Comparison of ENCODE assay signal across 11 mouse cellular contexts in the genomic region with DNA sequence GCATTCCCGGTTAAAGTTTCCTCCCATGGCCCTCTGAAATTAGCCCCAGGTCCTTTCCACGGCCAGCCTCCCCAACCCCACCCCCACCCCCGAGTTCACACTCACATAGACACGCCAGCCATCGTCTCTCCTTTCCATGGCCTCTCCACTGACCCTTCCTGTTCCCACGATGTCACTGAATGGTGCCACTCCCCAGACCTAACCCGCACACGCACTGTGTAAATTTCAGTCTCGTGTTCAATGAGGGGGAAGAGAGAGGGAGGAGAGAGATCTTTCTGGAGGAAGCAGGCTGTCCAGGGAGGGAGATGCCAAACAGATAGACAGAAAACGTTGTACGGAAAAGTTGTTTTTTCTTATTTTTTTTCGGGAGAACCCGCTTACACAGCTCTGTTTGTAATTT. TPM values are rescaled to one million over a fixed set of nuclear protein-coding genes. Genes with fewer than 3 reads are reported as not detected.
A peak's percentile ranks its signal among the peaks of the same experiment; 100 is the strongest.
DNase-seq lines count a peak whose midpoint lies in the region; ATAC-seq and TF ChIP-seq lines count a peak whose summit lies in the region.
"Had no signal": no experiment of that assay in that cellular context is flagged by ENCODE, and none has a peak within 500 bp of the region (broad histone marks: within the 10 kb centered on the region; RNA-seq: fewer than 3 reads in every experiment).

No protein-coding gene starts in this region.

- H3K9ac ChIP-seq in kidney, postnatal 0 days (ENCODE audit: low read depth, low read length): no peak overlapping the region
- H3K9ac ChIP-seq in forebrain, embryonic 12.5 days: no peak overlapping the region
- peak overlapping the region; percentile 51; the same call in 1 of the 2 replicates for H3K9ac ChIP-seq in hindbrain, embryonic 12.5 days
- 0 out of 2 replicates have a peak overlapping the region, but pooled peaks have one; percentile 21 for H3K9ac ChIP-seq in neural tube, embryonic 12.5 days
- H3K9ac ChIP-seq: stomach, embryonic 15.5 days had no signal

- no peak overlapping the region for H3K4me3 ChIP-seq in kidney, postnatal 0 days (replicated peaks; ENCODE audit: low read depth, low read length)
- peak overlapping the region; percentile 8; the same call in 1 of the 2 replicates for H3K4me3 ChIP-seq in forebrain, embryonic 12.5 days (replicated peaks)
- no peak overlapping the region for H3K4me3 ChIP-seq in hindbrain, embryonic 12.5 days
- peak overlapping the region; percentile 16 for H3K4me3 ChIP-seq in neural tube, embryonic 12.5 days

- 22% methylated on average over 13 of the region's 13 CpGs for WGBS in kidney, postnatal 0 days
- 17% methylated on average over 13 of the region's 13 CpGs for WGBS in forebrain, embryonic 12.5 days
- WGBS in hindbrain, embryonic 12.5 days: 15% methylated on average over 13 of the region's 13 CpGs
- WGBS in neural tube, embryonic 12.5 days: 14% methylated on average over 13 of the region's 13 CpGs

- H3K27ac ChIP-seq in kidney, postnatal 0 days: no peak overlapping the region
- H3K27ac ChIP-seq in forebrain, embryonic 12.5 days: 0 out of 2 replicates have a peak overlapping the region, but pooled peaks have one; percentile 31
- peak overlapping the region; percentile 52; the same call in 1 of the 2 replicates for H3K27ac ChIP-seq in hindbrain, embryonic 12.5 days
- no peak overlapping the region; the same call in 1 of the 2 replicates for H3K27ac ChIP-seq in neural tube, embryonic 12.5 days
- H3K27ac ChIP-seq: stomach, embryonic 15.5 days had no signal

- H3K4me2 ChIP-seq in kidney, postnatal 0 days (ENCODE audit: low read length): peak overlapping the region; percentile 79; the same call in 1 of the 2 replicates
- peak overlapping the region; percentile 36 for H3K4me2 ChIP-seq in forebrain, embryonic 12.5 days
- H3K4me2 ChIP-seq in hindbrain, embryonic 12.5 days (replicated peaks): peak overlapping the region; percentile 36
- H3K4me2 ChIP-seq in neural tube, embryonic 12.5 days (replicated peaks): peak overlapping the region; percentile 83

- no peaks in the 10 kb centered on the region for H3K9me3 ChIP-seq in kidney, postnatal 0 days (replicated peaks; ENCODE audit: low read length)
- no peaks in the 10 kb centered on the region for H3K9me3 ChIP-seq in forebrain, embryonic 12.5 days
- no peaks in the 10 kb centered on the region for H3K9me3 ChIP-seq in hindbrain, embryonic 12.5 days (replicated peaks)
- H3K9me3 ChIP-seq in neural tube, embryonic 12.5 days: no peaks in the 10 kb centered on the region
- H3K9me3 ChIP-seq: stomach, embryonic 15.5 days had no signal

- no peaks in the 10 kb centered on the region for H3K27me3 ChIP-seq in kidney, postnatal 0 days (ENCODE audit: insufficient read depth, low read length)
- H3K27me3 ChIP-seq in forebrain, embryonic 12.5 days: peaks cover 10% of the 10 kb centered on the region
- H3K27me3 ChIP-seq in hindbrain, embryonic 12.5 days: peaks cover 6% of the 10 kb centered on the region; the same call in 1 of the 2 replicates
- H3K27me3 ChIP-seq in neural tube, embryonic 12.5 days (replicated peaks): peaks cover 7% of the 10 kb centered on the region

- no peak for DNase-seq in kidney, postnatal 0 days (ENCODE audit: low spot score)
- DNase-seq in kidney, postnatal 14 days: no peak
- DNase-seq in adrenal gland, postnatal 36 days: no peak
- no peak for DNase-seq in cerebellum, adult 9-10 months

- H3K36me3 ChIP-seq in kidney, postnatal 0 days (ENCODE audit: insufficient read depth, low read length): no peaks in the 10 kb centered on the region
- peaks cover 20% of the 10 kb centered on the region for H3K36me3 ChIP-seq in forebrain, embryonic 12.5 days (replicated peaks)
- H3K36me3 ChIP-seq in hindbrain, embryonic 12.5 days: no peaks in the 10 kb centered on the region; the same call in 1 of the 2 replicates
- H3K36me3 ChIP-seq in neural tube, embryonic 12.5 days: peaks cover 12% of the 10 kb centered on the region
- H3K36me3 ChIP-seq: stomach, embryonic 15.5 days had no signal

- H3K4me1 ChIP-seq in kidney, postnatal 0 days (replicated peaks; ENCODE audit: insufficient read depth, low read length): peaks cover 9% of the 10 kb centered on the region; the same call in 1 of the 2 replicates
- peaks cover 52% of the 10 kb centered on the region for H3K4me1 ChIP-seq in forebrain, embryonic 12.5 days
- peaks cover 49% of the 10 kb centered on the region for H3K4me1 ChIP-seq in hindbrain, embryonic 12.5 days
- peaks cover 55% of the 10 kb centered on the region for H3K4me1 ChIP-seq in neural tube, embryonic 12.5 days

- no peak for TF ChIP-seq CTCF in kidney, postnatal 0 days (IDR thresholded peaks at IDR 0.05; ENCODE audit: low read depth)

- ATAC-seq in kidney, postnatal 0 days (replicated peaks; ENCODE audit: low FRiP score, low read depth): no peak
- ATAC-seq in forebrain, embryonic 12.5 days (ENCODE audit: low FRiP score): no peak
- no peak for ATAC-seq in hindbrain, embryonic 12.5 days (ENCODE audit: low FRiP score)
- no peak for ATAC-seq in neural tube, embryonic 12.5 days (ENCODE audit: low FRiP score, low read depth)

RNA-seq across cellular contexts. Expression of gene Slc22a12, which starts 12.5 kb away (rescaled TPM):
- 21.8 and 31.4 TPM in 2 replicates for polyA plus RNA-seq in kidney, postnatal 0 days (2015; fragmentation: Nextera tagmentation; extraction: Ambion mirVana)
- polyA plus RNA-seq in forebrain, embryonic 12.5 days (2016; fragmentation: Nextera tagmentation; extraction: Ambion mirVana): not detected in 2 replicates
- not detected in 2 replicates for polyA plus RNA-seq in hindbrain, embryonic 12.5 days (2016; fragmentation: Nextera tagmentation; extraction: Ambion mirVana)
- not detected in 2 replicates for polyA plus RNA-seq in neural tube, embryonic 12.5 days (2016; fragmentation: Nextera tagmentation; extraction: Ambion mirVana)
- total RNA-seq in adrenal gland, postnatal 36 days (2021): under 1 TPM in 1 of 2 experiments, not detected in 1; 0.20 TPM
- polyA plus RNA-seq: brain, embryonic 14.5 days; heart, embryonic 16.5 days; limb, embryonic 11.5 days; stomach, embryonic 15.5 days had no signal

Comparison
In these comparisons a context has a peak if more than half of its experiments do, and no peak if none do; other contexts are left out.
1. H3K27ac ChIP-seq: peak in forebrain, embryonic 12.5 days (single experiment) and hindbrain, embryonic 12.5 days (single experiment); none in kidney, postnatal 0 days (single experiment) and neural tube, embryonic 12.5 days (single experiment).
2. H3K4me3 ChIP-seq: peak in forebrain, embryonic 12.5 days (single experiment) and neural tube, embryonic 12.5 days (single experiment); none in kidney, postnatal 0 days (single experiment) and hindbrain, embryonic 12.5 days (single experiment).
3. H3K9ac ChIP-seq: peak in hindbrain, embryonic 12.5 days (single experiment) and neural tube, embryonic 12.5 days (single experiment); none in kidney, postnatal 0 days (single experiment) and forebrain, embryonic 12.5 days (single experiment).
4. RNA of gene Slc22a12, which starts 12.5 kb away (polyA plus RNA-seq): 21.8 to 31.4 TPM in kidney, postnatal 0 days; not detected in neural tube, embryonic 12.5 days, not detected in hindbrain, embryonic 12.5 days and not detected in forebrain, embryonic 12.5 days; every median in the first group is over 10 times any median in the second.
5. Peak in every context shown above with its lines, with median percentiles within 50 percentile points of each other: H3K4me2 ChIP-seq.